Mouse (Mus musculus) frontal cortex, postnatal 10 days (tissue): ENCODE measurements around the gene Mrps2.

ENCODE experiments used
- DNase-seq, 2 experiments: peaks; one replicate each; pipeline ENCODE4 v3.0.0; 2022; ENCODE audit warnings: low spot score in 2 of 2, mixed read lengths in 1 of 2

The Mrps2 gene

DNA sequence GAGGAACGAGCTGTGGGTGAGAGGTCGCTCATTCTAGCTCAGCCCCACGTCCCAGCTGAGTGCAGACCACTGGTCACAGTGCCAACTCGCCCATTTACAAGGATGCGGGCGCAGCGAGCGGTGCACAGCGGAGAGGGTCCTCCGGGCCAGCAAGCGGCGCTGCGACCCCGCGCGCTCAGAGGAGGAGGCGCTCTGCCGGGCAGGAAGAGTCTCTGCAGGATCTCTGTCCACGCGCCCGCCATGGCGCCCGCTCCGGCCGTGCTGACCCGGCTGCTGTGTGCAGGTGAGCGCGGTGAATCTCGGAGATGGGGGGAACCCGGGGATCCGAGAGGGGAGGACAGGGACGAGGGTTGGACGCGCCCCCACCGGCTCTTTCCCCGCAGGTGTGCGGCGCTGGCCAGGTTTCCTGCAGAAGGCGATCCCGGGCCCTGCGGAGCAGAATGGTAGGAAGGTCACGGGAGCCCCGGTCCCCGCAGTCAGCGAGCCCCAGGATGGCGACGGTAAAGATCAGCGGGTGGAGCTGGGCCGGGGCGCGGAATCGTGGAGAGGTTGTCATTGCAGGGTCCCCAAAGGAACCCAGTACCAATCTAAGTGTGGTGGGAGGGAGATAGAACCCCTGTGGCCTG lies at the start of gene Mrps2:
Gene Mrps2 (plus strand): TSS at position 207 of the 626 bp plus-strand sequence.
- DNase-seq = peak; percentile 75 to 82

DNA sequence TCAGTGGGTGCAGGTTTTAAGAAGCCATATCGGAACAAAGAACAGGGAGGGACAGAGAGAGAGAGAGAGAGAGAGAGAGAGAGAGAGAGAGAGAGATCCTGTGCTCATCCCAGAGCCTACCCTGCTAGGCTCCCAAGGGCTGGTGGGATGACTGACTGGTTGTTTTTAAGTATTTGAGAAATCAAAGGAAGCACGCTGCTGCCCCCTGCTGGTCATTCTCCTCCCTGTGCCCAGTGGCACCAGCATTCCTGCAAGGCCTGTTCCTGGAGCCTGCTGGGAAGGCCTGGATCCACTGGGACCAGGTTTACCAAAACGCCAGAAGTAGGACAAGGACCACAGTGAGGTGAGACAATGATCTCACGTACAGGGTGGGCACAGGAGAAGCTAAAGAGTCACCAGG lies 48.0 kb upstream of the Mrps2 start:
- DNase-seq = peak; percentile 76 to 89

- no peak for DNase-seq
Measured at GRCm38 (mm10) chr2:28423167-28423566, 44.7 kb upstream of the Mrps2 start.

GRCm38 (mm10) chr2:28427226-28427625 lies 40.6 kb upstream of the Mrps2 start:
- no peak for DNase-seq

DNA sequence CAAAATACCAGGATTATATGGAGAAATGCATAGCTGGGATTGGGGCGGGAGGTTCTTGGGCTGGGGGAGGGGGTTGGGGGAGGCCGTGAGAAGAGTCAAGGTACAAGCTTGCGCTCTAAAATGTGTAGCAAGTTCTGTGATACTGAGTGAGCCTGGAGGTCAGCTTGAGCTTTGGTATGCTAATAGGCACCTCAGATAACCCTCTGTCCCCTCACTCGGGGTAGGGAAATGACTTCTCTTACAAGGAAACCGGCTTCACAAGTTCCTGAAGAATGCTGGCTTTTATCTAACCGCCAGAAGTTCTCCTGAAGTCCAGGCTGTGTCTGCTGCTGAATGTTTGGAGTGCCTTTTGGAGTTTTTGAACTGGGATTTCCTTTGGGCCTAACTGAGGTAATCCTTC lies 37.0 kb upstream of the Mrps2 start:
- no peak for DNase-seq

GRCm38 (mm10) chr2:28432811-28433210 lies 35.1 kb upstream of the Mrps2 start:
- no peak for DNase-seq

GRCm38 (mm10) chr2:28433512-28433911 lies 34.4 kb upstream of the Mrps2 start:
- DNase-seq = no peak

- DNase-seq = no peak
Measured at GRCm38 (mm10) chr2:28435401-28435800, 32.5 kb upstream of the Mrps2 start.

DNA sequence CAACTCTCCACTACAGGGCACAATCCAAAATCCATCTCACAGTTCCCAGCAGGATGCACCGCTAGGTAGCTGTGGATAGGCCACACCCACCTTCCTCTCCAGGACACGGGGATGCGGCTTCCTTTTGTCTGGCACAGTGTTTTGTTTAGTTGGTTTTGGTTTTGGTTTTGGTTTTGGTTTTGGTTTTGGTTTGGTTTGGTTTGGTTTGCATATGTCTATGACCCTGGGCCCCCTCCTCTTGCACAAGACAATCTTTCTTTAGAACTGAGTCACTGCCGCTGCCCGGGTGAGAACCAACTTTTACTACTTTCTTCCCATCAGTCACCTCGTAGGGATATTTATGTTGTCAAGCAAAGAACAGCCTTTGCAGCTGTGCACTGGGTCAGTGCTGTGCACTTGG lies 27.0 kb upstream of the Mrps2 start:
- DNase-seq = no peak

DNA sequence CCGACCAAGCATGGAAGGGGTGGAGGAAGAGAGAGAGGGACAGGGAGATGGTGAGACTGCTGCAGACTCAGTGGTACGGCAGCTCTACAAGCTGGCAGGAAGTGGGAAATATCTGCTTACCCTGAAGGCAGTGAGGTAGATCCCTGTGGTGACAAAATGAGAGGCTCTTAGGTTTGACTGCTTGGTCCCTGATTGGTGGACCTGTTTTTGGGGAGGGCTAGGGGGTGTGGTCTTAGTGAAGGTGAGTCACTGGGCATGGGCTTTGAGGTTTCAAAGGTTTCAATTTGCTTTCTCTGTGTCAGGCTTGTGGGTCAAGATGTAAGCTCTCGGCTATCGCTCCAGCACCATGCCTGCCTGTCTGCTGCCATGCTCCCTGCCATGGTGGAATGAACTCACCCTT lies 22.8 kb upstream of the Mrps2 start:
- DNase-seq = no peak

DNA sequence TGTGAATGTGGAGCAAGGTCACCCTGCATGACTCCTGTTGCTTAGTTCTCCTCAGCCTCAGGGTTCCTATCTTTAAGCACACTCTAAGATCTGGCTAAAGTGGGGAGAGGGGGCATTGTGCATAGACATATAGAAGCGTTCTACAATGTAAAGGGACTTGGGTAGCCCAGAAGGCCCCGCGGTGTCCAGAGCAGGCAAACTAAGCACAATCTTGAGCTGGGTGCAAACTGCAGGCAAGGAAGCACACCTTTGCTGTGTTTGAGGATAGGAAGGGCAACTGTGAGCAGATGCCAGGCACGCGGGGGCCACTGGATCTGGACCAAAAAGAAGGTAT lies 21.7 kb upstream of the Mrps2 start:
- no peak for DNase-seq

GRCm38 (mm10) chr2:28446515-28447314 lies 21.2 kb upstream of the Mrps2 start, which contains the start of gene Ppp1r26:
TSS of gene Ppp1r26 (plus strand) at chr2:28446800.
- peak in 1 of 2 experiments; percentile 45 for DNase-seq

- no peak for DNase-seq
Measured at GRCm38 (mm10) chr2:28447315-28447670, 20.6 kb upstream of the Mrps2 start.

GRCm38 (mm10) chr2:28451663-28452062 lies 16.2 kb upstream of the Mrps2 start:
- DNase-seq = no peak

- DNase-seq = no peak
Measured at GRCm38 (mm10) chr2:28453539-28453938, 14.3 kb upstream of the Mrps2 start.

DNA sequence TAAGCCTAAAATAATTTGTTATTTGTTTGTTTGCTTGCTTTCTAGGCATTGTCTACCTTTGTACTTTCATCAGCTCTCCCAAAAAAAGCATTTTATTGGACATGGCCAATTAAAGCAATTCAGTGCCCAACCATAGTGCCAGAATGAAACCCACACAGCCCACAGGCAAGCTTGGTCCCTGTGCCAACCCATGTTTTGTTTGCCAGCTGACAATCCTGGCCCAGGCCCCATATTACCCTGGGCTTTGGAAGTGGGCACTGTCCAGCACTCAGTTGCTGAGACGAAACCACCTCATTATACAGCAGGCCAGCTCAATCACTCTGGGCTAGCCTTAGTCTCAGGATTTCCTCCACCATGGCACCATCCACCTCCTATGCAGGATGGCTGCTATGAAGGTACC lies 11.2 kb upstream of the Mrps2 start:
- no peak for DNase-seq

DNA sequence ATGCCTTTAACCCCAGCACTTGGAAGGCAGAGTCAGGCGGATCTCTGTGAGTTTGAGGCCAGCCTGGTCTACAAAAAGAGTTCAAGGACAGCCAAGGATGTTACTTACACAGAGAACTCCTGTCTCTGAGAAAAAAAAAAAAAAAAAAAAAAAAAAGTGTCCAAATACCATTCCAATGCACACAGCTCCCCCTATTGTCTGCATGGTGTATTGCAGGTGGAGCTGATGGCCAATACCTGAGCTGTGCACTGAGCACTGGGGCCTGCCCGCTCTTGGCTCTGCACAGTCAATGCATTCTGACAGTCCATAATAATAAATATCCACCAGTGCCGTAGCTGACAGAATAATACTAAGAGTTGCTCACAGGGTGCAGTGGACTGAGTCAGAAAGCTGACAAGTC lies 3.9 kb upstream of the Mrps2 start:
- DNase-seq = peak in 1 of 2 experiments; percentile 54

- no peak for DNase-seq
Measured at GRCm38 (mm10) chr2:28464919-28465318, 2.9 kb upstream of the Mrps2 start.

DNA sequence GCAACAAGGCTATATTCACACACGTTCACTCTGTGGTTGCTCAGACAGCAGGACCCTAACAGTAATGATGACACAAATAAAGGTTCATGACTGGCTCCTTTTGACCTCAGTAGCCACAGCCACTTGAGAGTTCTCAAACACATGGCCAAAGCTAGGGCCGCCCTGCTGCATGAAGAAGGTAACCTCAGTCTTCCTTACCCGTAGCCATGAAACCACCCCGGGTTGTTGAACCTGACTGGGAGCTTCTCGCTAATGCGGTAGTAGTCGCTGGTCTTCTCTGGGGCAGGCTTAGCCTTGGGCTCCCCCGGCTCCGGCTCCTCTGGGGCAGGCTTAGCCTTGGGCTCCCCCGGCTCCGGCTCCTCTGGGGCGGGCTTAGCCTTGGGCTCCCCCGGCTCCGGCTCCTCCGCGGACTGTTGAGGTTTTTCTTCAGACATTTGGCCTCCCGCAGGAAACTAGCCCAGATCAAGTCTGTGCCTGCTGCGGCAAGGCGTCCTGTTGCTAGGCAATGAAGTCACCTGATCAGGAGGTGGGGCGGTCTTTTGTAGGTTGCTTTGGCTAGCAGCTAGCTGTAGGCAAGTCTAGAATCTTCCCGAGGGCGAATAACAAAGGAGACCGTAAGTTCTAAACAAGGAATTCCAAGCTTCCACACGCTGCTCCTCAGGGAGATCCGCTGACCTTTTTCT lies 1.9 kb upstream of the Mrps2 start, which contains the start of gene 1700007K13Rik:
Gene 1700007K13Rik (minus strand): TSS at position 497 of the 683 bp plus-strand sequence.
- peak in 1 of 2 experiments; percentile 67 for DNase-seq

- DNase-seq = no peak
Measured at GRCm38 (mm10) chr2:28468486-28469225, 790 bp downstream of the Mrps2 start.

- no peak for DNase-seq
Measured at GRCm38 (mm10) chr2:28469461-28469860, 1.6 kb downstream of the Mrps2 start.

DNA sequence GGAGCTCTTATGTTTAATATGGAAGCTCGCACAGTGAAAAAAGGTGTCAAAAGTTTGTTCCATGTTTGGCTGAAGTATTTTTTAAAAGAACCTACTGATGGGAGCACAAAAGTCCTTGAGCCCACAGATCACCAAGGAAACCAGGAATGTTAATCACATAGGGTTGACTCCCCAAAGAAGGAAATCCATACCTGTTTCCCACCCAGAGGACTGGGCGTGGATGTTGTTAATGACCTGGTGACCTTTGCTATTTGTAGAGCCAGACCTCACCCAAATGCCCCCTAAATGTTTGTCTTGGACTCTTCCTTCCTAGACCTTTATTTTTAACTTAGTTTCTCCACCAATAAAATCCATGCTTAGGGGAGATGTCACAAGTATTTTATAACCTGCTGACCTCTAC lies 2.7 kb downstream of the Mrps2 start:
- no peak for DNase-seq
